ENCODE assay signal across 8 mouse cellular contexts in genomic region chr16:21310636-21311615, GRCm38 (mm10).
DNase-seq lines count a peak whose midpoint lies in the region; ATAC-seq and TF ChIP-seq lines count a peak whose summit lies in the region.

No protein-coding gene starts in this region.

- H3K36me3 ChIP-seq in embryonic facial prominence, embryonic 13.5 days, result no peaks in the 10 kb centered on the region
- H3K36me3 ChIP-seq in limb, embryonic 14.5 days (ENCODE audit: control insufficient read depth, insufficient read depth, low read length), result no peaks in the 10 kb centered on the region
- no peaks in the 10 kb centered on the region for H3K36me3 ChIP-seq in midbrain, embryonic 14.5 days (ENCODE audit: control insufficient read depth, insufficient read depth, low read length)
- H3K36me3 ChIP-seq in spleen, adult 2 months (ENCODE audit: control insufficient read depth, insufficient read depth, low read length), result no peaks in the 10 kb centered on the region

- H3K9ac ChIP-seq in embryonic facial prominence, embryonic 13.5 days, result peak overlapping the region; percentile 71
- peak overlapping the region; percentile 54 for H3K9ac ChIP-seq in limb, embryonic 14.5 days (ENCODE audit: low read depth, low read length, severe bottlenecking)
- peak overlapping the region; percentile 78 for H3K9ac ChIP-seq in midbrain, embryonic 14.5 days (replicated peaks; ENCODE audit: low read length)

- H3K4me1 ChIP-seq in embryonic facial prominence, embryonic 13.5 days, result peaks cover 66% of the 10 kb centered on the region
- peaks cover 48% of the 10 kb centered on the region for H3K4me1 ChIP-seq in limb, embryonic 14.5 days (ENCODE audit: control insufficient read depth, insufficient read depth, low read length)
- H3K4me1 ChIP-seq in midbrain, embryonic 14.5 days (ENCODE audit: control insufficient read depth, insufficient read depth, low read length), result peaks cover 9% of the 10 kb centered on the region
- no peaks in the 10 kb centered on the region for H3K4me1 ChIP-seq in spleen, adult 2 months (ENCODE audit: control insufficient read depth, insufficient read depth, insufficient read length)

- DNase-seq in spleen, adult 18-20 months, result peak; percentile 39 to 47
- no peak for DNase-seq in spleen, adult 12 weeks (ENCODE audit: low spot score)
- peak; percentile 81 to 83 for DNase-seq in heart, adult 18-20 months
- DNase-seq in kidney, adult 11 months, result peak; percentile 46
- DNase-seq in limb, embryonic 14.5 days (ENCODE audit: low spot score), result peak; percentile 85
- DNase-seq in midbrain, embryonic 14.5 days, result peak; percentile 87
- peak in 1 of 2 experiments; percentile 49 for DNase-seq in spleen, adult 2 months (ENCODE audit: low read depth in 1 of 2, low spot score in 2 of 2)

- peak overlapping the region; percentile 64 for H3K4me2 ChIP-seq in embryonic facial prominence, embryonic 13.5 days
- peak overlapping the region; percentile 63 for H3K4me2 ChIP-seq in limb, embryonic 14.5 days (replicated peaks; ENCODE audit: low read depth, low read length, severe bottlenecking)
- H3K4me2 ChIP-seq in midbrain, embryonic 14.5 days (ENCODE audit: low read length), result peak overlapping the region; percentile 79

- ATAC-seq in embryonic facial prominence, embryonic 13.5 days (ENCODE audit: insufficient number of reproducible peaks, insufficient read depth, low FRiP score, low TSS enrichment, low read depth), result peak; percentile 87
- peak; percentile 90 for ATAC-seq in limb, embryonic 14.5 days (ENCODE audit: low FRiP score, low read depth)
- ATAC-seq in midbrain, embryonic 14.5 days (ENCODE audit: low FRiP score, low TSS enrichment), result peak; percentile 85

- no peaks in the 10 kb centered on the region for H3K9me3 ChIP-seq in embryonic facial prominence, embryonic 13.5 days
- H3K9me3 ChIP-seq in limb, embryonic 14.5 days (ENCODE audit: control insufficient read depth, low read length), result no peaks in the 10 kb centered on the region
- no peaks in the 10 kb centered on the region for H3K9me3 ChIP-seq in midbrain, embryonic 14.5 days (ENCODE audit: control insufficient read depth, low read length)

- H3K27me3 ChIP-seq in embryonic facial prominence, embryonic 13.5 days, result no peaks in the 10 kb centered on the region
- no peaks in the 10 kb centered on the region for H3K27me3 ChIP-seq in limb, embryonic 14.5 days (ENCODE audit: control insufficient read depth, insufficient read depth, low read length)
- no peaks in the 10 kb centered on the region for H3K27me3 ChIP-seq in midbrain, embryonic 14.5 days (ENCODE audit: control insufficient read depth, insufficient read depth, low read length)
- H3K27me3 ChIP-seq in spleen, adult 2 months (ENCODE audit: control insufficient read depth, insufficient read depth, low read length), result no peaks in the 10 kb centered on the region

- peak overlapping the region; percentile 36 for H3K4me3 ChIP-seq in embryonic facial prominence, embryonic 13.5 days
- peak overlapping the region; percentile 31 for H3K4me3 ChIP-seq in limb, embryonic 14.5 days (replicated peaks; ENCODE audit: low read length)
- H3K4me3 ChIP-seq in midbrain, embryonic 14.5 days (replicated peaks; ENCODE audit: low read depth, low read length), result peak overlapping the region; percentile 35
- peak overlapping the region; percentile 51; the same call in 1 of the 2 replicates for H3K4me3 ChIP-seq in spleen, adult 2 months (ENCODE audit: extremely low read depth, insufficient read depth, insufficient read length)

- 2% methylated on average over 35 of the region's 35 CpGs for WGBS in embryonic facial prominence, embryonic 13.5 days
- 2% methylated on average over 34 of the region's 35 CpGs for WGBS in limb, embryonic 14.5 days
- 2% methylated on average over 35 of the region's 35 CpGs for WGBS in midbrain, embryonic 14.5 days
- WGBS in spleen, adult 2 months, result 15% methylated on average over 35 of the region's 35 CpGs

- no peak for TF ChIP-seq CTCF in spleen, adult 2 months (IDR thresholded peaks at IDR 0.05; ENCODE audit: extremely low read depth, insufficient read depth, insufficient read length, insufficient replicate concordance)

- TF ChIP-seq POLR2A in limb, embryonic 14.5 days (IDR thresholded peaks at IDR 0.05; ENCODE audit: borderline replicate concordance, extremely low read depth, insufficient read depth, insufficient read length), result no peak
- TF ChIP-seq POLR2A in spleen, adult 2 months (IDR thresholded peaks at IDR 0.05; ENCODE audit: low read depth, low read length), result no peak

- H3K27ac ChIP-seq in embryonic facial prominence, embryonic 13.5 days, result peak overlapping the region; percentile 97
- H3K27ac ChIP-seq in limb, embryonic 14.5 days (replicated peaks; ENCODE audit: low read depth, low read length), result peak overlapping the region; percentile 90
- H3K27ac ChIP-seq in midbrain, embryonic 14.5 days (replicated peaks; ENCODE audit: low read depth, low read length), result peak overlapping the region; percentile 94
- no peak overlapping the region for H3K27ac ChIP-seq in spleen, adult 2 months (ENCODE audit: insufficient read depth, low read length)
